Mouse (Mus musculus) ES-Bruce4 (cell line): ENCODE results near the gene Gp1bb.

Experiments
- CTCF ChIP-seq: IDR thresholded peaks from one replicate; pipeline ENCODE4 v1.8.1; 2011; ENCODE audit warnings: low read depth, low read length
- POLR2A ChIP-seq: IDR thresholded peaks from one replicate; pipeline ENCODE4 v1.8.1; 2011; ENCODE audit warnings: low read length; ENCODE audit not compliant: insufficient read depth

DNA sequence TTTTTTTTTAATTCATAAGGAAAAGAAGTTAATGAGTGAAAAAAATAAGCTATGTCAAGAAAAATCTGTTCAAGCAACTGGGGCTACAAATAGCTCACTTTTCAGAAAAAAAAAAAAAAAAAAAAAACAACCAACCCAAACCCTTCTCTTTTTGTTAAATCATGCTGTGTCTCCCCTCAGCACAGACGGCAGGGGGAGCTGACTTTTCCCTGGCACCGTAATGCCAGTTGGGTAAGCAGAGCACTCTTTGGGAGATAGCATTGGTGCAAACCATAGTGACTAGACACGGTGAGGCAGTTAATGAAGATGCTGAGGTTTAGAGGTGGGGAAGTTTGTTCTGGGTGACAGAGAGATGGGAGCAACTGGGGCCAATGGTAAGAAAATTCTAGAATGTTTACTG is 9.9 kb upstream of the Gp1bb start:
- TF ChIP-seq POLR2A: no peak
- TF ChIP-seq CTCF: no peak
